Mouse (Mus musculus): ENCODE measurements at regions not wholly inside any gene's neighbourhood (a gene's known extent, or its start where the extent isn't known, plus 50 kb on each side); places are given as distances from the start of the nearest gene placed in this dataset.

DNA sequence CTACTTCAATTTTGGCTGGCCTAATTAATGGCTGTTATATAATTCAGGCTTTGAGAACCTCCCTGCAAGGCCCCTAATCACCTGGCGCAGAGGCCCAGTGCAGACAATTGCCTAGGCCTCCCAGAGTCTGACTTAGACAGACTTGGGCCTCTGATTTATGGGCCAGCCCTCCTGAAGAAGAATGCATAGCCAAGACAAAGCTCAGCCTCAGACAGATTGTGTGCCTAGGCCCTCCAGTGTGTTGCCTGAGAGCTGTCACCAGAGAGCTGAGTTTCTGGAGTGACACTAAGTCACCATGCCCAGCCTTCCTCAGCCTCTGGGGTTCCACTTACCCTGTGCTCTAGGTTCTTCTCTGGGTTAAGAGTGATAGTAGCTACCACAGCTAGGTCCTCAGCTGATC, 222.7 kb downstream of the Ptprc start:
- DNase-seq (ENCODE audit: extremely low read depth) = no peak
- in situ Hi-C loops (cut with MboI; ENCODE audit: low pct_ligation_motif_present, low pct_unique_long_range_greater_than_20kb, low sequenced_read_pairs) (no loop called here), dilution Hi-C loops (cut with MboI; ENCODE audit: extremely low pct_ligation_motif_present, extremely low pct_unique_long_range_greater_than_20kb, low sequenced_read_pairs) (no loop called here)
- no peak for TF ChIP-seq CHD1 (IDR thresholded peaks at IDR 0.05; ENCODE audit: low read depth, low read length)
- no peak overlapping the region for H3K4me2 ChIP-seq (ENCODE audit: insufficient read depth, low read depth, poor library complexity, severe bottlenecking)
- no peak overlapping the region for H3K27ac ChIP-seq (ENCODE audit: insufficient read depth, low read depth)
- peaks cover 0 to 13% of the 10 kb centered on the region in 2 experiments; a peak in 1 of 4 replicates for H3K4me1 ChIP-seq (ENCODE audit: control insufficient read depth in 1 of 2, insufficient read depth in 2 of 2)
- no peak overlapping the region for H3K9ac ChIP-seq (ENCODE audit: insufficient read depth, low read depth)
- peaks cover 0 to 6% of the 10 kb centered on the region in 2 experiments for H3K36me3 ChIP-seq (replicated peaks in 1 of 2; ENCODE audit: control insufficient read depth in 1 of 2, insufficient read depth in 1 of 2, low read length in 1 of 2)
- H3K79me2 ChIP-seq (replicated peaks; ENCODE audit: control insufficient read depth, extremely low read depth, insufficient read depth, poor library complexity, severe bottlenecking) = no peaks in the 10 kb centered on the region
- no peak overlapping the region for H3K4me3 ChIP-seq (replicated peaks in 1 of 3; ENCODE audit: low read depth in 2 of 3, low read length in 2 of 3, poor library complexity in 1 of 3)
- H3K27me3 ChIP-seq (replicated peaks) = no peaks in the 10 kb centered on the region
- H3K9me3 ChIP-seq (replicated peaks; ENCODE audit: low read length) = no peaks in the 10 kb centered on the region

DNA sequence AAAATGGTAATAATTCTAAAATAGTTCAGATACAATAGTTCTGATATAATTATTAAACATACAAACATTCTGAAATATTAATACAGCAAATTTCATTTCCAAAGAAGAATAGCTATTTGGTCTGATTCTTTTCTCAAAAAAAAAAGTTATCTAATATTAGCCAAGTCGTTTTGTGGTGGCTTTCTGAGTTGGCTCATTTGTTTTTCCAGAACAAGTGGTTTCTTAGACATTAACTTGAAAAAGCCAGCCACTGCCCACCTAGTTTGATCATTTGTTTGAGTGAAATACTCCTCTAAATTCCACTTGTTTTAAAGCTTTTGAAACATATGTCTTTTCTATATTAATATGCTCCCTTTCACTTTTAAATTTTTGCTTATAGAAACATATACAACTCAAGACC, 227.6 kb downstream of the Ptprc start:
- TF ChIP-seq MAX (IDR thresholded peaks at IDR 0.05; ENCODE audit: low read length) = no peak
- TF ChIP-seq TCF12 (IDR thresholded peaks at IDR 0.05; ENCODE audit: low read depth, low read length) = no peak
- TF ChIP-seq BHLHE40 (IDR thresholded peaks at IDR 0.05; ENCODE audit: low read depth, low read length) = no peak
- TF ChIP-seq ZNF384 (IDR thresholded peaks at IDR 0.05; ENCODE audit: low read depth, low read length) = peak; percentile 77
- no peak for TF ChIP-seq ELF1 (IDR thresholded peaks at IDR 0.05; ENCODE audit: low read depth, low read length)
- TF ChIP-seq USF2 (conservative IDR thresholded peaks at IDR 0.05; ENCODE audit: low read depth, low read length) = no peak
- peak; percentile 52; the same call in 1 of the 2 replicates for TF ChIP-seq MEF2A (IDR thresholded peaks at IDR 0.05; ENCODE audit: borderline replicate concordance, low read depth, low read length)
- TF ChIP-seq EP300 (IDR thresholded peaks at IDR 0.05; ENCODE audit: low read length) = peak; percentile 71
- TF ChIP-seq NRF1 (IDR thresholded peaks at IDR 0.05; ENCODE audit: low read depth, low read length) = no peak
- dilution Hi-C loops (cut with MboI; ENCODE audit: extremely low pct_ligation_motif_present, extremely low pct_unique_long_range_greater_than_20kb, low sequenced_read_pairs) = no loop called here

DNA sequence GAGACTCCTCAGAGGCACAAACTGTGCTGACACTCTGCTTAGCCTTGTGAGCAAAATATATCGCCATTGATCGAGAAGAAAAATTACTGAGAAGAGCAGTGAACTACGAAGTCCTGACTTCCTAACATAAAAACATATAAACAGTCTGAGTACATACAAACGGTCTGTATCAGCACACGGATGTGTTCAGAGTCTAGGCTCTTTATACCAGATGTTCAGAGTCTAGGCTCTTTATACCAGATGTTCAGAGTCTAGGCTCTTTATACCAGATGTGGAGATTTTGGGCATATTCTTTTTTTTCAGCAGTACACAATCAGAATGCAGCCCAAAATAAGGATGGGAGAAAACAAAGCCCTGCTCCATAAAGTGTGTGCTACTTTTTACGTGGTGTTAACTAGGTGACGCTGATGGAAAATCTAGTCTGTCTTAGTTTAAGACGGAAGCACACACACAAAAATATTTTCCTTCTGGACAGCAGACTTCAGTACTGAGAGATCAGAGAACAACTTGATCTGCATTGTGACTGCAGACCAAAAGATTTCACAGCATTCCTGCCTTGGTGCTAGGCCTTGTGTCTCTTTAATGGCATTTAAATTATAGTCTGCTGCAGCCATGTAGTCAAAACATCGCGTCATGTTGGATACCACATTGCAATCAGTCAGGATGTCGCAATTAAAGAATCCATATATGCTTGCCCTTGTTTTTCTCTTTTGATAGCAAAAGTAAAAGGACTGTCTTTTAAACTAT, 233.6 kb downstream of the Ptprc start:
- no peak overlapping the region for H3K27ac ChIP-seq (ENCODE audit: insufficient read depth, low read depth)
- H3K79me2 ChIP-seq (replicated peaks; ENCODE audit: control insufficient read depth, extremely low read depth, insufficient read depth, poor library complexity, severe bottlenecking) = no peaks in the 10 kb centered on the region
- H3K4me2 ChIP-seq (ENCODE audit: insufficient read depth, low read depth, poor library complexity, severe bottlenecking) = no peak overlapping the region
- DNase-seq (ENCODE audit: extremely low read depth) = no peak
- dilution Hi-C loops (cut with MboI; ENCODE audit: extremely low pct_ligation_motif_present, extremely low pct_unique_long_range_greater_than_20kb, low sequenced_read_pairs) (no loop called here), in situ Hi-C loops (cut with MboI; ENCODE audit: low pct_ligation_motif_present, low pct_unique_long_range_greater_than_20kb, low sequenced_read_pairs) (no loop called here)
- H3K27me3 ChIP-seq (replicated peaks) = no peaks in the 10 kb centered on the region
- no peak overlapping the region for H3K9ac ChIP-seq (ENCODE audit: insufficient read depth, low read depth)
- peaks cover 0 to 1% of the 10 kb centered on the region in 2 experiments; a peak in 1 of 4 replicates for H3K4me1 ChIP-seq (ENCODE audit: control insufficient read depth in 1 of 2, insufficient read depth in 2 of 2)
- TF ChIP-seq JUND (conservative IDR thresholded peaks at IDR 0.05; ENCODE audit: low read depth, low read length) (no peak), POLR2AphosphoS2 (IDR thresholded peaks at IDR 0.05; ENCODE audit: low read depth, low read length) (no peak), ZNF384 (IDR thresholded peaks at IDR 0.05; ENCODE audit: low read depth, low read length) (no peak), USF2 (conservative IDR thresholded peaks at IDR 0.05; ENCODE audit: low read depth, low read length) (no peak), TCF12 (IDR thresholded peaks at IDR 0.05; ENCODE audit: low read depth, low read length) (no peak), SIN3A (IDR thresholded peaks at IDR 0.05; ENCODE audit: low read length) (no peak), NRF1 (IDR thresholded peaks at IDR 0.05; ENCODE audit: low read depth, low read length) (no peak), RCOR1 (conservative IDR thresholded peaks at IDR 0.05; ENCODE audit: low read depth, low read length) (no peak), MXI1 (IDR thresholded peaks at IDR 0.05; ENCODE audit: low read depth, low read length) (no peak), ELF1 (IDR thresholded peaks at IDR 0.05; ENCODE audit: low read depth, low read length) (no peak)
- peaks cover 11 to 15% of the 10 kb centered on the region in 2 experiments for H3K36me3 ChIP-seq (replicated peaks in 1 of 2; ENCODE audit: control insufficient read depth in 1 of 2, insufficient read depth in 1 of 2, low read length in 1 of 2)
- no peak overlapping the region for H3K4me3 ChIP-seq (replicated peaks in 1 of 3; ENCODE audit: low read depth in 2 of 3, low read length in 2 of 3, poor library complexity in 1 of 3)
- H3K9me3 ChIP-seq (replicated peaks; ENCODE audit: low read length) = no peaks in the 10 kb centered on the region

More for the DNA sequence above, 227.6 kb downstream of the Ptprc start:
- Histone ChIP-seq H3K4me3 (replicated peaks in 1 of 3; ENCODE audit: low read depth in 2 of 3, low read length in 2 of 3, poor library complexity in 1 of 3) (no peak overlapping the region), H3K79me2 (replicated peaks; ENCODE audit: control insufficient read depth, extremely low read depth, insufficient read depth, poor library complexity, severe bottlenecking) (no peaks in the 10 kb centered on the region), H3K4me2 (ENCODE audit: insufficient read depth, low read depth, poor library complexity, severe bottlenecking) (no peak overlapping the region), H3K9ac (ENCODE audit: insufficient read depth, low read depth) (no peak overlapping the region), H3K36me3 (replicated peaks in 1 of 2; ENCODE audit: control insufficient read depth in 1 of 2, insufficient read depth in 1 of 2, low read length in 1 of 2) (peaks cover 3 to 4% of the 10 kb centered on the region in 2 experiments), H3K4me1 (ENCODE audit: control insufficient read depth in 1 of 2, insufficient read depth in 2 of 2) (peaks cover 0 to 20% of the 10 kb centered on the region in 2 experiments; a peak in 1 of 4 replicates), H3K27ac (ENCODE audit: insufficient read depth, low read depth) (no peak overlapping the region), H3K9me3 (replicated peaks; ENCODE audit: low read length) (no peaks in the 10 kb centered on the region), H3K27me3 (replicated peaks) (no peaks in the 10 kb centered on the region)
- DNase-seq (ENCODE audit: extremely low read depth) = no peak
- in situ Hi-C loops (cut with MboI; ENCODE audit: low pct_ligation_motif_present, low pct_unique_long_range_greater_than_20kb, low sequenced_read_pairs) = no loop called here
